Mouse (Mus musculus) gastrocnemius, postnatal 36 days (tissue): ENCODE data around the gene Hdac11. TPM values are rescaled to one million over a fixed set of nuclear protein-coding genes. Genes with fewer than 3 reads are reported as not detected.

Experiments
- total RNA-seq, 2 experiments: library from RNA; stranded (reverse); gene quantifications; 2 replicates each; pipeline ENCODE4 v1.2.3; 2021

Hdac11 gene
- total RNA-seq, 2 experiments from 2014 or later, result 3.7 to 4.0 TPM

Other genes with a start within 250 kb of the Hdac11 start
- gene Iqsec1, start 168.0 kb upstream of the Hdac11 start, total RNA-seq, result 10 to 100 TPM; 61.2 to 79.8 TPM
- gene Nup210, start 39.8 kb upstream of the Hdac11 start, total RNA-seq, result 10 to 100 TPM; 21.1 to 26.3 TPM
- 10 to 100 TPM; 42.5 to 50.6 TPM for gene Fbln2, start 55.8 kb downstream of the Hdac11 start, total RNA-seq